In the genomic region with DNA sequence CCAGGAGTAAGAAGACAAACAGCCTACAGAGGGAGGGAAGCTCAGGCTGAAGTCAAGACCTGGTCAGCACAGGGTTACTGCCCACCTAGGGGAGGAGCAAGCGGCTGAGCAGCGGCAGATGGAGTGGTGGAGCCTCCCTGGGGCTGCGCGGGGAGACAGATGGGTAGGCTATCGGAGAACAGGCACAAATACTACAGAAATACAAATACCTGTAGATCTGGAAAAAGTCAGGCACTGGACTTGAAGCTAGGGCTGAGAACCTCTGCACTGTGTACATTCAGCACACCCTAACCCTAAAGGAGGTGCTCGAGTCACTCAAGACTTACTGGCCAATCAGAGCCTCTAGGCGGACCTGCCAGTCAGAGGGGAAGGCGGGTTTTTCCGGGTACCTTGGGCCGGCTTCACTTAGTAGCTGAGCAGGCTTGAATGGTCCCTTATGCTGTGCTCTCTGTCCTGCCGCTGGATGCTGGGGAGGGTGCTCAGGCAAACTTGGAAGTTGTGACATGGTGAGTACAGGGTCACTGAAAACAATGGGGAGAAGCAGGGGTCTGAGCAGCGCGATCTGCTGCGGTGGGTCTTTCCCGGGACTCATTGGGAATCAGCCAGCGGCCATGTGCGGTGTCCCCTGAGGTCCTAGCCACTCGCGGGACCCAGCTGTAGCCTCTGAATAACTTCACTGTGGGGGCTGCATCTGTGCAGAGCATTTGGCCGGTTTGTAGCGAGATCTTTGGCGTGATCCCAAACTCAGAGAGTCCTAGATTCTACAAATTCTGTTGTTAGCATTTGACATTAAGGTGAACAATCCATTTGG, we compare ENCODE assay signal across 8 mouse cellular contexts. TPM values are rescaled to one million over a fixed set of nuclear protein-coding genes. Genes with fewer than 3 reads are reported as not detected.
DNase-seq lines count a peak whose midpoint lies in the region; ATAC-seq lines count a peak whose summit lies in the region.
"Not testable (repeated sequence)": the region's sequence is repeated elsewhere in the genome, so short reads cannot be mapped to it uniquely, and the experiment has no call there.

A gene (plus strand): TSS at position 140 of the 811 bp plus-strand sequence.

- H3K9me3 ChIP-seq in hindbrain, embryonic 11.5 days (ENCODE audit: control insufficient read depth, low read length): not testable (repeated sequence)

- H3K36me3 ChIP-seq in hindbrain, embryonic 11.5 days (ENCODE audit: control insufficient read depth, insufficient read depth, low read length): not testable (repeated sequence)

- H3K4me2 ChIP-seq in hindbrain, embryonic 11.5 days (replicated peaks; ENCODE audit: low read depth, low read length): peak within 1 kb of the TSS; percentile 33

- H3K27ac ChIP-seq in hindbrain, embryonic 11.5 days (ENCODE audit: low read depth, low read length): not testable (repeated sequence)

- peak; percentile 100 for ATAC-seq in hindbrain, embryonic 11.5 days (ENCODE audit: low FRiP score)

- H3K4me3 ChIP-seq in hindbrain, embryonic 11.5 days (ENCODE audit: low read depth, low read length): peak within 1 kb of the TSS; percentile 49

- WGBS in hindbrain, embryonic 11.5 days: under 1% methylated on average over 22 of the region's 22 CpGs

- peak; percentile 86 for DNase-seq in Muller cell, postnatal 12 days (ENCODE audit: inconsistent ontology term)
- peak; percentile 91 for DNase-seq in cerebellum, adult 9-11 months
- peak; percentile 86 to 92 for DNase-seq in frontal cortex, adult 2 months (ENCODE audit: extremely low spot score in 1 of 2, low spot score in 1 of 2)
- DNase-seq in hindbrain, embryonic 11.5 days (ENCODE audit: low spot score): peak; percentile 82
- DNase-seq in layer of hippocampus, postnatal 10 days (ENCODE audit: low spot score in 2 of 2): peak; percentile 86 to 93
- DNase-seq in lung, postnatal 10 days: peak; percentile 92
- peak; percentile 86 for DNase-seq in ovary, postnatal 36 days (ENCODE audit: low spot score)
- peak; percentile 89 for DNase-seq in thymus, postnatal 25 days

- not testable (repeated sequence) for H3K4me1 ChIP-seq in hindbrain, embryonic 11.5 days (replicated peaks; ENCODE audit: control insufficient read depth, insufficient read depth, low read length)

- H3K27me3 ChIP-seq in hindbrain, embryonic 11.5 days (ENCODE audit: control insufficient read depth, insufficient read depth, low read length): not testable (repeated sequence)

- peak within 1 kb of the TSS; percentile 42; the same call in 1 of the 2 replicates for H3K9ac ChIP-seq in hindbrain, embryonic 11.5 days (ENCODE audit: low read depth, low read length)

RNA-seq across cellular contexts. Expression of the gene that starts here (rescaled TPM):
- 0.10 and 0.17 TPM in 2 replicates for polyA plus RNA-seq in frontal cortex, adult 2 months (2012; rRNA removed)
- 0.35 and 0.36 TPM in 2 replicates for polyA plus RNA-seq in hindbrain, embryonic 11.5 days (2014; fragmentation: Nextera tagmentation; extraction: Ambion mirVana)
- 10 to 100 TPM; 37.9 to 45.4 TPM for total RNA-seq in layer of hippocampus, postnatal 10 days (2021)

Comparison
In these comparisons a context has a peak if more than half of its experiments do, and no peak if none do; other contexts are left out.
1. Peak in DNase-seq in frontal cortex, adult 2 months; RNA of the gene not detected or under 1 TPM.
2. Peak in DNase-seq, ATAC-seq, H3K4me3 ChIP-seq, H3K9ac ChIP-seq and H3K4me2 ChIP-seq in hindbrain, embryonic 11.5 days; RNA of the gene not detected or under 1 TPM.